In the genomic region with DNA sequence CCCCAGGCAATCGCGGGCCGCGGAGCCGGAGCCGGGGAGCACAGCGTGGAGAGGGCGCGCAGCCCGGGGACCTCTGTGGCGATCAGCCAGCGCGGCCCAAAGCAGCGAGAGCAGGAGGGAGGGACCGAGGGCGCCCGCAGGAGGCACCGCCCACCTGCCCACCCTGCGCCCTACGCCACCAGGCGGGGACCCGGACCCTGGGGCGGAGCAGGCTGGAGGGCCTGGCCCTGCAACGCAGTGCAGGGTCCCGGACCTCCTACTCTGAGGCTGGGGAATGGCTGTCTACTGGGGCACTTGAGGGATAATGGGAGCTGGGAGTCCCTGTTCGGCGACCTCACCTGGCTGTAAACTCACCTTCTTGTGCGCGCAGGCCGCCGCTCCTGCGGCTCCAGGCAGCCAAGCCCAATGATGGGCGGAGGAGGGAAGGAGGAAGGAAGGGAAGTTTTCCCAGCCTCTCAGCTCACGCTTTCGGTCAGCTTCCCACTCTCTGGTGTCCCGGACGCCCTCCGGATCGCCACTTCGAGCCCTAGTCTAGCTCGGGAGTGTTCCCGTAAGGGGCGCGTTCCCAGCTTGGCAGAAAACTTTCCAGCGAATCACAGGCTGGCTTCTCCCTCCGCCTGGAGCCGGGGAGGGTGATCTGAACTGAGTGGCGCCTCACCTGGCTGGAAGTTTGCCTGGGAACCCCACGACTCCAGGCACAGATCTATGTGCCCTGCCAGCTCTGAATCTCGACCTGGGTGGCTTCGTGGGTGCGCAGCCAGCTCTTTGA, we compare ENCODE assay signal across 9 mouse cellular contexts. TPM values are rescaled to one million over a fixed set of nuclear protein-coding genes. Genes with fewer than 3 reads are reported as not detected.
DNase-seq lines count a peak whose midpoint lies in the region; ATAC-seq lines count a peak whose summit lies in the region.
"Had no signal": no experiment of that assay in that cellular context is flagged by ENCODE, and none has a peak within 500 bp of the region (broad histone marks: within the 10 kb centered on the region; RNA-seq: fewer than 3 reads in every experiment).

TSS of gene Tmem51 (minus strand) at position 174 of the 769 bp plus-strand sequence.

- no peaks in the 10 kb centered on the region for H3K9me3 ChIP-seq in heart, embryonic 11.5 days (replicated peaks; ENCODE audit: control insufficient read depth, low read length)
- no peaks in the 10 kb centered on the region for H3K9me3 ChIP-seq in lung, embryonic 16.5 days (ENCODE audit: control insufficient read depth, low read length)

- peaks cover 38% of the 10 kb centered on the region for H3K4me1 ChIP-seq in heart, embryonic 11.5 days (ENCODE audit: control insufficient read depth, insufficient read depth, low read length)
- peaks cover 31% of the 10 kb centered on the region for H3K4me1 ChIP-seq in lung, embryonic 16.5 days (replicated peaks; ENCODE audit: control insufficient read depth, insufficient read depth, low read length)

- 0% methylated on average over 52 of the region's 52 CpGs for WGBS in heart, embryonic 11.5 days (ENCODE audit: insufficient replicate concordance)
- WGBS in lung, embryonic 16.5 days, result under 1% methylated on average over 49 of the region's 52 CpGs

- H3K27me3 ChIP-seq in heart, embryonic 11.5 days (ENCODE audit: control insufficient read depth, insufficient read depth, low read length), result 0 out of 2 replicates have a peak, but pooled peaks cover 6% of the 10 kb centered on the region
- no peaks in the 10 kb centered on the region for H3K27me3 ChIP-seq in lung, embryonic 16.5 days (ENCODE audit: control insufficient read depth, insufficient read depth, low read depth, low read length)

- peak within 1 kb of the TSS; percentile 70 for H3K27ac ChIP-seq in heart, embryonic 11.5 days (ENCODE audit: low read depth, low read length)
- H3K27ac ChIP-seq in lung, embryonic 16.5 days (ENCODE audit: low read length), result peak within 1 kb of the TSS; percentile 96

- ATAC-seq in heart, embryonic 11.5 days (replicated peaks; ENCODE audit: insufficient number of reproducible peaks, low FRiP score, low TSS enrichment), result peak; percentile 83
- peak; percentile 90 for ATAC-seq in lung, embryonic 16.5 days (ENCODE audit: low read depth)

- peak within 1 kb of the TSS; percentile 68 for H3K9ac ChIP-seq in heart, embryonic 11.5 days (ENCODE audit: low read depth, low read length)
- H3K9ac ChIP-seq in lung, embryonic 16.5 days (ENCODE audit: low read length), result peak within 1 kb of the TSS; percentile 86

- peak within 1 kb of the TSS; percentile 61 for H3K4me3 ChIP-seq in heart, embryonic 11.5 days (ENCODE audit: low read depth, low read length)
- H3K4me3 ChIP-seq in lung, embryonic 16.5 days (ENCODE audit: low read length), result peak within 1 kb of the TSS; percentile 79

- H3K4me2 ChIP-seq in heart, embryonic 11.5 days, result peak within 1 kb of the TSS; percentile 77
- H3K4me2 ChIP-seq in lung, embryonic 16.5 days (ENCODE audit: low read depth, low read length), result peak within 1 kb of the TSS; percentile 95

- peak; percentile 41 to 48 for DNase-seq in right cerebral cortex, postnatal 10 days (ENCODE audit: low spot score in 2 of 2)
- no peak for DNase-seq in right cerebral cortex, adult 18-20 months
- peak; percentile 65 for DNase-seq in embryo, embryonic 10.5 days (ENCODE audit: low spot score)
- DNase-seq in kidney, adult 9 months, result peak; percentile 80
- DNase-seq in ovary, postnatal 14 days (ENCODE audit: low spot score), result peak; percentile 33
- DNase-seq in frontal cortex, adult 2 months (ENCODE audit: extremely low spot score in 1 of 2, low spot score in 1 of 2), result no peak

- H3K36me3 ChIP-seq in heart, embryonic 11.5 days (ENCODE audit: control insufficient read depth, insufficient read depth, low read length), result no peaks in the 10 kb centered on the region
- no peaks in the 10 kb centered on the region for H3K36me3 ChIP-seq in lung, embryonic 16.5 days (ENCODE audit: control insufficient read depth, insufficient read depth, low read length)
- H3K36me3 ChIP-seq: G1E had no signal

RNA-seq across cellular contexts. Expression of gene Tmem51, which starts in this region (rescaled TPM):
- 21.9 and 23.4 TPM in 2 replicates for polyA plus RNA-seq in heart, embryonic 11.5 days (2014; fragmentation: Nextera tagmentation; extraction: Ambion mirVana)
- polyA plus RNA-seq in lung, embryonic 16.5 days (2015; fragmentation: Nextera tagmentation; extraction: Ambion mirVana), result 25.7 and 26.0 TPM in 2 replicates
- polyA plus RNA-seq in frontal cortex, adult 2 months (2012; rRNA removed), result 6.7 and 9.5 TPM in 2 replicates
- polyA plus RNA-seq: G1E had no signal

Comparison
In these comparisons a context has a peak if more than half of its experiments do, and no peak if none do; other contexts are left out.
1. DNase-seq: peak in right cerebral cortex, postnatal 10 days (2 of 2), embryo, embryonic 10.5 days (single experiment), kidney, adult 9 months (single experiment) and ovary, postnatal 14 days (single experiment); none in right cerebral cortex, adult 18-20 months (single experiment) and frontal cortex, adult 2 months (0 of 2).